Mouse (Mus musculus) neural tube, embryonic 14.5 days (tissue): ENCODE measurements around the gene Nucks1. TPM values are rescaled to one million over a fixed set of nuclear protein-coding genes. Genes with fewer than 3 reads are reported as not detected.

ENCODE experiments used
- ATAC-seq: fragments of 200-750 bp; cut with Nextera tagmentation; 2 replicates; pipeline ENCODE4 v1.8.0; 2017; ENCODE audit warnings: low read depth, mild to moderate bottlenecking, moderate TSS enrichment, moderate library complexity
- H3K27ac ChIP-seq: fragments of 300-500 bp; sonication (generic); 2 replicates; pipeline ENCODE4 v1.5.1; 2014; ENCODE audit warnings: low read depth, mild to moderate bottlenecking, control low read depth, low read length, moderate library complexity, mixed read lengths
- H3K27me3 ChIP-seq: fragments of 300-500 bp; sonication (generic); 2 replicates; pipeline ENCODE4 v1.6.1; 2014; ENCODE audit warnings: low read length; ENCODE audit not compliant: control insufficient read depth, insufficient read depth
- H3K36me3 ChIP-seq: fragments of 300-500 bp; sonication (generic); 2 replicates; pipeline ENCODE4 v1.6.1; 2014; ENCODE audit warnings: low read length, mixed read lengths; ENCODE audit not compliant: control insufficient read depth, insufficient read depth
- H3K4me1 ChIP-seq: fragments of 300-500 bp; sonication (generic); 2 replicates; pipeline ENCODE4 v1.6.1; 2014; ENCODE audit warnings: low read length; ENCODE audit not compliant: control insufficient read depth, insufficient read depth
- H3K4me2 ChIP-seq: fragments of 300-500 bp; sonication (generic); 2 replicates; pipeline ENCODE4 v1.6.1; 2014; ENCODE audit warnings: mild to moderate bottlenecking, low read depth, low read length, control low read depth
- H3K4me3 ChIP-seq: fragments of 300-500 bp; sonication (generic); 2 replicates; pipeline ENCODE4 v1.5.1; 2014; ENCODE audit warnings: low read depth, low read length, control low read depth, mixed read lengths
- H3K9ac ChIP-seq: fragments of 300-500 bp; sonication (generic); replicated peaks from 2 replicates; pipeline ENCODE4 v1.6.1; 2014; ENCODE audit warnings: low read depth, mild to moderate bottlenecking, control low read depth, low read length, mixed read lengths
- H3K9me3 ChIP-seq: fragments of 300-500 bp; sonication (generic); 2 replicates; pipeline ENCODE4 v1.6.1; 2016; ENCODE audit warnings: low read length; ENCODE audit not compliant: control insufficient read depth
- WGBS: fragments of 180-500 bp; shearing (Covaris S2); extraction: QIAGEN DNeasy Blood & Tissue Kit; methylation state at CpG from one replicate; pipeline ENCODE4 v1.1.7; 2014; 5-methylcytosine and 5-hydroxymethylcytosine counted together
- polyA plus RNA-seq: library from polyadenylated mRNA; unstranded; fragments of >200 nt; fragmentation: Nextera tagmentation; extraction: Ambion mirVana; gene quantifications from 2 replicates; pipeline ENCODE4 v1.2.1, GENCODE M21; 2014

The Nucks1 gene
- polyA plus RNA-seq, 1 experiment from 2014 or later, result 39.8 TPM

DNA sequence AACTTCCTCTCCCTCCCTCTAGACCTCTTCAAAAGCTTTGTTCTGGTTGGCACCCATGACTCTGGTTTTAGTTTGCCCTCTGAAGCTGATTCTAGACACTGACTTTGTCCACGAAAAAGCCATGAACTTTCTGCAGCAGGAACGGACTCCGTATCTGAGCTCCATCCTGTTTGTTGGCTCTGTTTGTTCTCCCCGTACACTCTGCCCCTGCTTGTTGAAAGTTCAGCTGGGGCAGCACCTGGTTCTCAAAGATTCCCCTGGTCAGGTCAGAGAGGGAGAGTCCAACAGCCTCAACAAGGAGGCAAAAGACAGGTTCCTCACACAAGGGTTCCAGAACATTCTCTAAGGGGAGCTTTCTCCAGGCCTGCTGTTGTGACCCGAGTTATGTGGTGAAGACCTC is 47.1 kb downstream of the Nucks1 start:
- H3K9me3 ChIP-seq, result no peaks in the 10 kb centered on the region
- no peaks in the 10 kb centered on the region for H3K36me3 ChIP-seq
- WGBS, result 86% methylated on average over 5 of the region's 5 CpGs
- H3K27me3 ChIP-seq, result peaks cover under 1% of the 10 kb centered on the region; the same call in 1 of the 2 replicates
- H3K4me2 ChIP-seq, result no peak overlapping the region
- no peaks in the 10 kb centered on the region for H3K4me1 ChIP-seq
- ATAC-seq, result no peak
- no peak overlapping the region for H3K9ac ChIP-seq
- no peak overlapping the region for H3K4me3 ChIP-seq
- H3K27ac ChIP-seq, result no peak overlapping the region

- Histone ChIP-seq H3K4me2 (no peak overlapping the region), H3K4me1 (peaks cover 7% of the 10 kb centered on the region), H3K4me3 (no peak overlapping the region), H3K27ac (no peak overlapping the region), H3K27me3 (peaks cover 3% of the 10 kb centered on the region; the same call in 1 of the 2 replicates), H3K9ac (no peak overlapping the region), H3K36me3 (no peaks in the 10 kb centered on the region), H3K9me3 (no peaks in the 10 kb centered on the region)
- 65% methylated on average over 2 of the region's 2 CpGs for WGBS
- no peak for ATAC-seq
These were observed 50.7 kb downstream of the Nucks1 start for GRCm38 (mm10) chr1:131961004-131961403.

DNA sequence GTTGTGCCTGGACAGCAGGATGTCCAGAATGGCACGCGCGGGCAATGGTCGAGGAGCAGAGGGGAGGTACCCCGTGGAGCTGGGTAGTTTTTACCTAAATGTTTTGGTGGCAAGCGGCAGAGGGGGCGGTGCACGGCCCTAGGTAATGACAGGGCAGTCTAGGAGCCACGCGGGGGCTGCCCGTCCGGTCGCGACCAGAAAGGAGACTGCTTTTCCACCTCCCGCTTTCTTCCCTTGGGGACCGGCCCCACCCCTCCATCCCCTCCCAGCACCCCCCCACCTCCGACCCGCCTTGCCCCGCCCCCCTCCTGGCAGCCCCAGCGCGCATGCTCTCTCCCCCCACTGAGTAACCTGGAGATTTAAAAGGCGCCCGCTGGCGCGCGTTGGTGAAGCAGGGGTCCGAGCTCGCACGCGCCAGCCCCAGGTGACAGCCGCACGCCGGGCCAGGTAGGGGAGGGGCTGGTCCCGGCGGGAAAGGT is 52.3 kb downstream of the Nucks1 start, which contains the start of gene Slc45a3:
Gene Slc45a3, plus strand, starts transcription at position 362 of the 479 bp plus-strand sequence.
- Histone ChIP-seq H3K4me1 (peaks cover 7% of the 10 kb centered on the region), H3K27ac (no peak within 1 kb of the TSS), H3K9me3 (no peaks in the 10 kb centered on the region), H3K27me3 (peaks cover 3% of the 10 kb centered on the region; the same call in 1 of the 2 replicates), H3K36me3 (no peaks in the 10 kb centered on the region), H3K4me2 (peak within 1 kb of the TSS; percentile 99), H3K9ac (peak within 1 kb of the TSS; percentile 67), H3K4me3 (peak within 1 kb of the TSS; percentile 71)
- WGBS, result 0% methylated on average over 31 of the region's 35 CpGs
- ATAC-seq, result peak; percentile 31

DNA sequence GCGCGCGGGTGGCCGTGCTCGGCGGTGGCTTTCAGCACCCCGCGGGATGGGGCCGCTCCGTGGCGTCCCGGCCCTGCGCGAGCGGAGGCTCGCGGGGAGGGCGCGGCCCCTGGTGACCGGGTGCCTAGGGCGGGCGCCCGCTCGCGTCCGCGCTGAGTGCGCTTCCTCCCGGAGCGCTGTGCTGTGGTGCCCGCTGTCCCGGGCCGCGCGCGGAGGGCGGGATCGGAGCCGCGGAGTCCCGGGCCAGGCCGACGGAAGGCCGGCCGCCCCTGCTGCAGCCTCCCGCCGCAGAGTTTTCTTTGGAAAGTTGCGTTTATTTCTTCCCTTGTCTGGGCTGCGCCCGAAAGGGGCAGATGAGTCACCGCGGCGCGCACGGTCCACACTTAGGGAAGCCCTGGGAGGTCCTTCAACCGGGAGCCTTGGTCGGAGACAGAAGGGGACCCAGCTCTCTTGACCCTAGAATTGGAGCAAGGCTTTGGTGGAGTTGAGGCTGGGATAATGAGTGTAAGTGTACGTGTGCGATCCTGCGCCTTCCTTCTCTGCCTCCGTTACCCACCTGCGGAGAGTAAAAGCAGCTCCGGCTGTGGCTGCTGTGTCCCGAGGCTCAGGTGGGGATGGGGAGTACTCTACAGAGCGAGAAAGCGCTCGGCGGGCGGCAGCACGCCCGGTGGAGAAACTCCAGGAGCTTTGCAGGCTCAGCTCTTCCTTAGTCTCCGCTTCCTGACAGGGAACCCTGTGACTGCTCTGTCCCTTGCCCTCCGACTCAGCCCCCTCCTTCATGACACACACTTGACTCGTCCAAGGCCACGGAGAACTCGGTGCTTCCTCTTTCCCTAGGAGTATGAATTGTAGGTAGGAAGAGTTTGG is 53.0 kb downstream of the Nucks1 start:
- Histone ChIP-seq H3K36me3 (no peaks in the 10 kb centered on the region), H3K4me3 (peak overlapping the region; percentile 71), H3K27me3 (peaks cover 3% of the 10 kb centered on the region; the same call in 1 of the 2 replicates), H3K4me1 (peaks cover 7% of the 10 kb centered on the region), H3K4me2 (peak overlapping the region; percentile 99), H3K9ac (peak overlapping the region; percentile 67), H3K9me3 (no peaks in the 10 kb centered on the region), H3K27ac (no peak overlapping the region)
- ATAC-seq, result peak; percentile 70
- WGBS, result 1% methylated on average over 69 of the region's 76 CpGs

DNA sequence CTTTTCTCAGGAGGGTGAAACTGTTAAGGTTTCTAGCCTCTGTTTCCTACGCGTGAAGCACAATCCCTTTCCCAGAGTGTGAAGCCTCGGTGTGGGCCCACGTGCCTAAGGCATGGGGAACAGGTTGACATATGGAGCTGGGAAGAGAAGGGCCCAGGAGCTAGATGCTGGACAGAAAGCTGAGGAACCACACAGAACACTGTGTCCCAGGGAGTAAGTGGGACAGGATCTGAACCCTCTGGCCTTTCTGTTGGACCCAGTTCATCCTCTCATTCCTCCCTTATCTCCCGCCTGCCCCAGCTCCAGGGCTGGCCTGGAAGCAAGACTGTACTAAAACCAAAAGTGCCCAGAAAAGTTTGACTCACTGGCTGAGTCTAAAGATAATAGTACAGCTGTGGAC is 53.8 kb downstream of the Nucks1 start:
- peaks cover 7% of the 10 kb centered on the region for H3K4me1 ChIP-seq
- no peaks in the 10 kb centered on the region for H3K9me3 ChIP-seq
- H3K27ac ChIP-seq, result no peak overlapping the region
- H3K36me3 ChIP-seq, result no peaks in the 10 kb centered on the region
- no peak for ATAC-seq
- no peak overlapping the region for H3K9ac ChIP-seq
- WGBS, result 29% methylated on average over 5 of the region's 5 CpGs
- peaks cover 3% of the 10 kb centered on the region; the same call in 1 of the 2 replicates for H3K27me3 ChIP-seq
- peak overlapping the region; percentile 71 for H3K4me3 ChIP-seq
- peak overlapping the region; percentile 99; the same call in 1 of the 2 replicates for H3K4me2 ChIP-seq

DNA sequence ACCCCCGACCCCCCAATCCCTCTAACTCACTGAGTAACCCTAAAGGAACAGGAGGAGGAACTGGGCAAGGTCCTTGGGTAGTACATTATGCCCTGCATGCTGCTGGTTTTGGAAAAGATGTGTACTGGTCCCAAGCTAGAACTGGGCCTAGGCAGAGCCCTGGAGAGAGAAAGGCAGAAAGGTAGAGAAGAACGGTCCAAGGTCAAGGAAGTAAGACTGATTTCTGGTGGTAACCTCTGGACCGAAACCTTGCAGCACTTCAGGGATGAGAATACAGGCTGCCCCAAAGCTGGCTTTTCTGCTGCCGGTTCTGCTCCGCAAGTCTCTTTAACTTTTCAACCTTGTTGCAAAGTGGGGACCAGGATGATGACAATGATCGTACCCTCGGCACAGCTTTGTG is 54.2 kb downstream of the Nucks1 start:
- Histone ChIP-seq H3K9ac (no peak overlapping the region), H3K36me3 (no peaks in the 10 kb centered on the region), H3K4me3 (no peak overlapping the region), H3K27me3 (peaks cover 3% of the 10 kb centered on the region; the same call in 1 of the 2 replicates), H3K4me2 (peak overlapping the region; percentile 99; the same call in 1 of the 2 replicates), H3K27ac (no peak overlapping the region), H3K4me1 (peaks cover 7% of the 10 kb centered on the region), H3K9me3 (no peaks in the 10 kb centered on the region)
- no peak for ATAC-seq
- WGBS, result 80% methylated on average over 7 of the region's 7 CpGs

- no peak for ATAC-seq
- H3K27me3 ChIP-seq, result peaks cover 3% of the 10 kb centered on the region; the same call in 1 of the 2 replicates
- WGBS, result 42% methylated on average over 5 of the region's 5 CpGs
- peaks cover 7% of the 10 kb centered on the region for H3K4me1 ChIP-seq
- no peak overlapping the region for H3K27ac ChIP-seq
- H3K9ac ChIP-seq, result no peak overlapping the region
- H3K4me3 ChIP-seq, result no peak overlapping the region
- no peak overlapping the region for H3K4me2 ChIP-seq
- H3K9me3 ChIP-seq, result no peaks in the 10 kb centered on the region
- no peaks in the 10 kb centered on the region for H3K36me3 ChIP-seq
These were observed 55.5 kb downstream of the Nucks1 start for GRCm38 (mm10) chr1:131965818-131966217.

GRCm38 (mm10) chr1:131967336-131967735 is 57.0 kb downstream of the Nucks1 start:
- WGBS, result 83% methylated on average over 7 of the region's 7 CpGs
- ATAC-seq, result no peak
- Histone ChIP-seq H3K9ac (no peak overlapping the region), H3K9me3 (no peaks in the 10 kb centered on the region), H3K4me2 (no peak overlapping the region), H3K27me3 (peaks cover 3% of the 10 kb centered on the region; the same call in 1 of the 2 replicates), H3K36me3 (no peaks in the 10 kb centered on the region), H3K4me3 (no peak overlapping the region), H3K4me1 (peaks cover 7% of the 10 kb centered on the region), H3K27ac (no peak overlapping the region)

GRCm38 (mm10) chr1:131968556-131968955 is 58.2 kb downstream of the Nucks1 start:
- ATAC-seq, result no peak
- Histone ChIP-seq H3K27me3 (no peaks in the 10 kb centered on the region), H3K4me3 (no peak overlapping the region), H3K27ac (no peak overlapping the region), H3K9me3 (no peaks in the 10 kb centered on the region), H3K4me2 (no peak overlapping the region), H3K36me3 (no peaks in the 10 kb centered on the region), H3K9ac (no peak overlapping the region), H3K4me1 (peaks cover 4% of the 10 kb centered on the region)
- 53% methylated on average over 3 of the region's 3 CpGs for WGBS
